Mouse (Mus musculus) cerebellum, adult 11 months (tissue): ENCODE results near the gene Atf3.

Experiments
- DNase-seq: peaks from one replicate; pipeline ENCODE4 v3.0.0; 2022

Atf3 gene

DNA sequence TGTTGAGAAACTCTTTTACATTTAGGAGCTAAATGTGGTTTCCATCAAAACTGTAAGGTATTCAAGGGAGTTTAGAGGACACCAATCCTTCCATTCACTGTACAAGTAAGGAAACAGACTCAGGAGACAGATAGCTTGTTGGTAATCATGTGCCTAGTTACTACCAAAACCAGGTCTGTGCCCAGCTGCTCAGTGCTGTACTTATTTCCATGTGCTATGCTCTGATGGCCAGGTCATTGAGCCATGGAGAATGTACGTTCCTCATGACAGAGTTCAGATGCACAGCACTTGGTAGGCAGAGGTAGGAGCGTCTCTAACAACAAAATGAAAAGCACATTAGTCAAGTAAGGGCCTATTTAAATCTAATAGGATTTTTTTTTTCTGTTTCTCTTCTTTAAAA, 8.7 kb upstream of the Atf3 start:
- DNase-seq, result no peak

DNA sequence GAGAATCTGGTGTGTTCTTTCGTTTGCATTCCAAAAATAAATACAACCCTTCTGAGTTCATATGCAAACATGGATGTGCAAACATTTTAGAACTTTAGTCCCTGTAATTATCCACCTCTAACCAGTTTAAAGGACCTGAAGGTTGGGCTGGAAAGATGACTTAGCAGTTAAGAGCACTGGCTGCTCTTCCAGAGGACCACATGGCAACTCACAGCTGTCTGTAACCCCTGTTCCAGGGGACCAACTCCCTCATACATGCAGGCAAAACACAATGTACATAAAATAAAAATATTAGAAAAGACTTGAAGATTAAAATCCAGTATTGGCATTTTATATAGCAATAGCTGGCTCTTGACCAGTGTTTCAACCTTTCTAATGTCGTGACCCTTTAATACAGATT, 7.9 kb upstream of the Atf3 start:
- DNase-seq, result no peak

DNA sequence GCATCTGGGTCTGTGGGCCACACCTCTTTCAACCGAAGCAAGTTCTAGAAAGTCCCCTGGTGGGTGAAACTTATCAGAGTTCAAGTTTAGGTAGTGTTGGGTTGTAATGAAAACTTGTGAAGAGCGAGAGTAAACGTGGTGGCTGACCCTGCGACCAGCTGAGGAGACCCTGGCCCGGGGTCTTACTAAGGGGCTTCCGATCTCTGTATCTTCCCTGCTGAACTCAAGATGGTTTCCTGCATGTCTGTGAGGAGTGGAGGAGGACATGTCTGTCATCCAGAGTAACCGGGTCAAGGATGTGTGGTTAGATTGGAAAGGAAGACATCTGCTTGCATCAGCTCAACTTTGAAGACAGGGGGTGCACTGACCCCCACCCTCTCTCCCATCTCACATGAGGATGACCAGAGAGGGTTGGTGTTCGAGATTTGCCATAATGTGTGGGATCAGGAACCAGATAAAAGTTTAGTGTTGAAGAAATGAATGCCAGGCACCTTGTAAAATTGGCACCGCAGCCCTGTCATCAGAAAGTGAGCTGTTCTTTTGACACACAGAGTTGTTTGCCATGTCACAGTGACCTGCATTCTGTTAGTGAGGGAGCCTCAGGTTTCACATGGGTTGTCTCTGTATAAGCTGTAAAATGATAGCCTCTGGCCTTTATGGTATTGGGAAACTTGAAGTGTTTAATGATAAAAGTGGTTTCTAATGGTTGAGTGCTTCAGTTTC, 7.3 kb upstream of the Atf3 start:
- peak; percentile 8 for DNase-seq

DNA sequence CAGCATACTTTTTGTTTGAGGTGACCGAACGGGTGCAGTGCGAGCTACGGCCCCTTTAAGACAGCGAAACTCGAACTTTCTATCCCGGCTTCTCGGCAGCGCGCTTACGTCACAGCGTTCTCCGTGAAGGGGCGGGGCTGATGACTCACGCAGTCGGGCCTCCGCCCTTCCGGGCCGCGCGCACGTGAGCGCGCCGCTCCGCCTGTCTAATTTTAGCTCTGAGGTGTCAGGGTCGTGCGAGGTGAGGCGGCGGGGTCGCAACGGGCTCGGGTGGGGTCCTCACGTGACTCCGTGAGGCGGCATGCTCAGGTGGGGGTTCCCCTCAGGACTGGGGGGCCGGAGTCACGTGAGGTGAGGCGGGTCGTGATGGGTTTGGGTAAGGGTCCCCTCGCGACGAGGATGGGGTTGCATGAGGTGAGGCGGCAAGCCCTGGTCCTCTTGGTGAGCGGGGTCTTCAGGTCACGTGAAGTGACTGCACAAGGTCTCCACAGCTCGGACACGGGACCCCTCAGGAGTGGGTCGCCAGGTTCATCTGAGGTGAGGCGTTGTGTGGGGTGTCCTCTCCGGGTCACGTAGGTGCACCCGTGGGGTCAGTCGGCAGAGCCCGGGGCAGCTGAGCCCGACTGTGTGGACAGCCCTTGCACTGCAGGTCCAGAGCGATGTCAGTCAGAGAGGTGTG, 6.6 kb upstream of the Atf3 start:
- peak; percentile 93 for DNase-seq

DNA sequence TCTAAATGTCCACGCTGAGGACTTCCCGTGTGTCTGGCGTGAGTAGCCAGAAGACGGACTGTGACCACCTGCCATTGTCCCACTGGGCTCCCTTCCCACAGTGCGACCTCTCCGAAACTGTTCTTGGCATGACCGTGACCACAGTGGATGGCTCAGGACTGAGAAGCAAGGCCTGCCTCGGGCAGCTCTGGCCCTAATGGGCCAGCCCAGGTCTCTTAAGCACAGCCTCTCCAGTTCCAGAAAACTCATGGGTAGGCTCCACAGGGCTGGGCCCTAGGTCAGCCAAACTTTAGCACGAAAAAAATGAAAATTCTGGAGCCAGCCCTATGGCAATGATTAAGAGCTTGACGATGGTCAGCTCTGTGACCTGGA, 6.1 kb upstream of the Atf3 start:
- no peak for DNase-seq

DNA sequence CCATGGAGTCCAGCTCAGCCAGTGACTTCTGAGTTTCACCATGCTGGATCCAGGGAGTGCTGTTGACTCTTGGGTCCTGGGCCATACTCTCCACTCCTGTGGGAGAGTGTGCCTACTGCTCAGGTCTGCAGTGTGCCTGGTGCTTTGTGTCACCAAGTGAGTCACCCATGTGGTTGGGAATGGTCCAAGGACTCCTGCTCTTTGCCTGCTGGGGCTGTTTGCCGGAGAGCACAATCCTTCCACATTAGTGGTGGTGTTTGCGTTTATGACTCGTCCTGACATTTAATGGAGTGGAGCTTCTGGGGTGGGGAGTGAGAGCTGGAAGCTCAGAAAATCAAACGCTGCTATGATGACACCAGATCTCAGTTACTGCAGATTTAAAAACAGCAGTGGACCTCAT, 4.2 kb upstream of the Atf3 start:
- DNase-seq, result no peak

DNA sequence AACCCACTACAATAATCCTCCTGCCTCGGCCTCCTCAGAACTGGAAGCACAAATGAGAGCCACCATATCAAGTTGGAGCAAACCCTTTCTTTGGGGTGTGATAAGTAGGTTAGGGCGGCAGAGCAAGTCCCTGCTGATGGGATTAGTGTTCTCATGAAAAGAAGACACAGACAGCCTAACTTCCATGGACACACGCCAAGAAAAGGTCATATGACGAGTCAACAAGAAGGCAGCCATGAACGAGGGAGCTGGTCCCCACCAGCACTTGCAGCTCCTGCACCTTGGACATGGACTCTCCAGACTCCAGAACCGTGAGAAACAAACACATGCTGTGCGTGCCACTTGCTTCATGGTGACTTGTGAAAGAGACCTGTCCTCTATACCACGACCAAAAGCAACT, 2.7 kb upstream of the Atf3 start:
- DNase-seq, result no peak

DNA sequence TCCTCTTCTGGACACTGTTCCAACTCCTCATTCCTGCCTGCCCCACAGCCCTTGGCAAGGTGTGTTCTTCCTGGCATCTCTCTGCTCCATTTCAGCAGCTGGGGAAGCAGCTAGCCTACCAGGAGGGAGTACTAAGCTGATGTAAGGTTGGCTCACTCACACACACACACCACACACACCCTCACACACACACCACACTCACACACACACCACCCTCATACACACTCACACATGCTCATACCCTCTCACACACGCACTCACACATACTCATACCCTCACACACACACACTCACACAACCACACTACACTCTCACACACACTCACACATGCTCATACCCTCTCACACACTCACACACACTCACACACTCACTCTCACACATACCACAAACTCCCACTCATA, 1.9 kb upstream of the Atf3 start:
- no peak for DNase-seq

DNA sequence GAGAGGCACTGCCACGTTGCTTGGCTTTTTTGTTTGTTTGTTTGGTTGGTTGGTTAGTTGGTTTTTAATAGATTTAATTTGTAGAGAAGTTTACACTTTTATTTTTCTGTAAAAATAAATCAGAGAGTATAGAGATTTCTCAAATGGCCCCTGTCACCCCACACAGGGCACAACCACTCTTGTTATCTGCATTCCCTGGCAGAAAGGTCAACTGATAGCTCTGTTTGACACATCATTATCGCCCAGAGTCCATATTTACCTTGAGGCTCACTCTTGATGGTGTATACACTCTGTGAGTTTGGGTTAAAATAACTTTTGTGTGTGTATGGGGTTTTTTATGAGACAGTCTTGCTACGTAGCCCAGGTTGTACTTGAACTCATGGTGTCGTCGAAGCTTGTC, 744 bp upstream of the Atf3 start:
- no peak for DNase-seq

DNA sequence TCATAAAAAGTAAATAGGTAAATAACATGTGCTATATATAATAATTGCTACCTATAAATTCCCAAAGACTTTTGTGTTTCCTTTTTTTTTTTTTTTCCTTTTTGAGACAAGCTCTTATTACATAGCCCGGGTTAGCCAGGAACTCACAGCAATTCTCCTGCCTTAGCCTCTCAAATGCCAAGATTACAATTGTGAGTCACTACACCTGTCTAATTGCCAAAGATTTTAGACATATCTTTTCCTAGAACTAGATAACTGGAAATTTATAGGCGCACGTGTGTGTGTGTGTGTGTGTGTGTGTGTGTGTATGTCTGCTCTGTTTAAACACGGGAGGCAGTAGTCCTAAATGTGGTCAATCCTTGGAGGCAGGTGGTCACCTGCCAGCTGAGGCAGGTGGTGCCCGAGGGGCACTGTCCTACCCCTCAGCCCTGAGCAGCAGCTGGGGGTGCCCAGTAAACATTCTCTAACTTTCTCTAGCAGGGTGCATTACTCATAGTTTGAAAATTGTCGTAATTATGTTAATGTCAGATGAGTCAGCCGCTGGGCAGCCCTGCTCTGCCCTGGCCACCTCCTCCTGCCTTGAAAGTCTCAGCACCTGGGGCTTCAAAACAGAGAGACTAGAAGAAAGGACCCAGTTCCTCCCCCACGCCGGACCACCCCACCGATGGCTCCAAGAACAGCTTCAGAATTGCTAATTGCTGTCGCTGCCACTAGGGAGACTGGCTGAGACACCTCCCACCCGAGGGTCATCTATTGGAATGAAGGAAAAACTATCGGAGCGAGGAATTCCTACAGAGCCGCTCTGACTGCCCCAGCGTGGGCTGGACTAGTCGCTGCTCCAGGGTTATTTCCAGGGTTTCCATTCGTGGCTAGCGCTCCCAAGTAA, 1.8 kb downstream of the Atf3 start:
- no peak for DNase-seq

DNA sequence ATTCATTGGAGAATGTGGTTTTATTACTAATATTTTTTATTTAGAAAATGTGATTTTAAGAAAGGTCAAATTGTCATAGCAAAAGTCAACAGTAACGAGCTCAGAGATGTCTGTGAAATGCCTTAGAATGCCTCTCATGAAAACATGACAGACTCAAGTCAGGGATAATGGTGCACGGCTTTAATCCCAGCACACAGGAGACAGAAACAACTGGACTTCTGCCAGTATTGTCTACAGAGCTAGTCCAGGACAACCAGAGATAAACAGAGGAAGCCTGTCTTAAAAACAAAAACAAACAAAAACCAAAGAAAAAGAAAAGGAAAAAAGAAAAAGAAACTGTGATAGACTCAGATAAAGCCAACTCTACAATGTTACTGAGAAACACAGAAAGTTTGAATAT, 6.7 kb downstream of the Atf3 start:
- no peak for DNase-seq

DNA sequence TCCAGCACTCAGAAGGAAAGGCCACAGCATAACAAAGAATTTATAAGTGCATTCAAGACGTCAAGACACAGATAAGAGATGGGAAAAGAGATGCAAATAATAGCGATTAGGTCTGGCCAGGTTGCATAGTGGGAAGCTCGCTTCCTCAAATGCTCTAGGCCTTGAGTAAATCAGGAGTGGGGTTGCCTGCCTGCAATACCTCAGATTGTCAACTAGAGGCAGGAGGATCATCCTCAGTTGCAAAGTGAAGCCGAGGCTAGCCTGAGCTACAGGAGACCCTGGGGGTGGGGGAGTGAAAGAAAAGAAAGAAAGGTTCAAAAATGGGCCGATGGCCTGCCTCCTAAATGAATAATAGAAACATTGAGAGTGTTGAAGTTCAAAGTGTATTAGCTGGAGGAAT, 12.0 kb downstream of the Atf3 start:
- DNase-seq, result no peak

DNA sequence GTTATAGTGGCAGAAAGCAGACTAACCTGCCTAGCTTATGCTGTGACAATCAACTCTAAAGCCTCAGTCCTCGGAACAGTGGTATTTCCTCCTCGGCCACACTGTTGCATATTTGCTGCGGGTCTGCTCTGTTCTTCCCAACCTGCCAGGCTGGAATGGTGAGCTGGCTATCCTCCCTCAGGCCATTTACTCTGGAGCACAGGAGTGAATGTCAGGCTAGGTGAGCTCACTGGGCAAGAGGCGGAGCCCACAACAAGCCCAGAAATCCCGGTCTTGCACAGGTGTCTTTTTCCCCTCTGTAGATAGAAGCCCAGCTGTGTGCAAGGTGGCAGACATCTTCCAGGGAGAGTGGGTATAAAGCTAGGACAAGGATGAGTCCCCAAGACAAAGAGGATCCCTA, 13.0 kb downstream of the Atf3 start:
- no peak for DNase-seq

DNA sequence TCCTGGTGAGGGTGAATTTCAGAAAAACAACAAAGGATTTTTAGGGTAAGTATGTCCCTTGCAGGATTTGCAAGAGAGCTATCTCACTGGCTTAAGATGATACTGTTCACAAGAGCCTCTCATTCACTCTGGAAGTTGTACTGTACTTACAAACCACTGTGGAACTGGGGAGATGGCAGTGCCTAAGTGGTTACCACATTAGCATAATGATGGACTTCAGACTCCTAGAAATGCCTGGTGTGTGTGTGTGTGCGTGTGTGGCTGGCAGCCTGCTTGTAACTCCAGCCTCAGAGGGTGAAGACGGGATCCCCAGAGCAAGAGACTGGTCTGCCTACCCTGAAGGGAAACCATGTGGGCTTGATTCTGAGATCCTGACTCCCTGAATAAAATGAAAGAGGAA, 14.3 kb downstream of the Atf3 start:
- no peak for DNase-seq

DNA sequence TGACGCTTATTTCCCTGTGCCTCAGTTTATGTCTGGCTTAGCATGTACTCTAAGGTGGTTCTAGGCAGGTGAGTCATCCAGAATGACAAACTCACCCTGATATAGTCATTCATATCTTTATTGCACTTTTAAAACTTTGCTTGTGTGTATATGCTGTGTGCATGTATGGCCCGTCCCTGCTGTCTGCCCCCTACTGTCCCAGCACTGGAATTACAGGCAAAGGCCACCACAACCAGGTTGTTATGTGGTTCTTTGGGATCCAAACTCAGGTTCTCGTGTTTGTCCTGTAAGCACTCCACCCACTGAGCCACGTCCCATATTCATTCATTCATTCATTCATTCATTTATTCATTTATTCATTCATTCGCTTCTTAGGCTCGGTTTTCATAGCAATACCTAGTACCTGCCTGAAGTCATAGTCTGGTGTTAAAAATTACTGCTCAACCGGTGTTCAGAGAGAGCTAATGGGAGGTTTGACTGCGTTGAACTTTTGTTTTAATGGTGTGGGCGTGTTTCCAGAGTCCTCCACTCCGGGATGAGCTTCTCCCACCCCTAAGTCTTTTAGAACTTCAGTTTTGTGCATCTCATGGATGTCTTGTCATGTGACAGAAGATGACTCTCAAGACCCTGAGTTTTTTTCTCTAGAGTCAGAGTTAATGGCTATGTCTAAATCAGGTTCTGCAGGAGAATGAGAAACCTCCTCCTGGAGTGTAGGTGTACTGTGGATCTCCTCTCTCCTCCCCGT, 15.5 kb downstream of the Atf3 start:
- no peak for DNase-seq

DNA sequence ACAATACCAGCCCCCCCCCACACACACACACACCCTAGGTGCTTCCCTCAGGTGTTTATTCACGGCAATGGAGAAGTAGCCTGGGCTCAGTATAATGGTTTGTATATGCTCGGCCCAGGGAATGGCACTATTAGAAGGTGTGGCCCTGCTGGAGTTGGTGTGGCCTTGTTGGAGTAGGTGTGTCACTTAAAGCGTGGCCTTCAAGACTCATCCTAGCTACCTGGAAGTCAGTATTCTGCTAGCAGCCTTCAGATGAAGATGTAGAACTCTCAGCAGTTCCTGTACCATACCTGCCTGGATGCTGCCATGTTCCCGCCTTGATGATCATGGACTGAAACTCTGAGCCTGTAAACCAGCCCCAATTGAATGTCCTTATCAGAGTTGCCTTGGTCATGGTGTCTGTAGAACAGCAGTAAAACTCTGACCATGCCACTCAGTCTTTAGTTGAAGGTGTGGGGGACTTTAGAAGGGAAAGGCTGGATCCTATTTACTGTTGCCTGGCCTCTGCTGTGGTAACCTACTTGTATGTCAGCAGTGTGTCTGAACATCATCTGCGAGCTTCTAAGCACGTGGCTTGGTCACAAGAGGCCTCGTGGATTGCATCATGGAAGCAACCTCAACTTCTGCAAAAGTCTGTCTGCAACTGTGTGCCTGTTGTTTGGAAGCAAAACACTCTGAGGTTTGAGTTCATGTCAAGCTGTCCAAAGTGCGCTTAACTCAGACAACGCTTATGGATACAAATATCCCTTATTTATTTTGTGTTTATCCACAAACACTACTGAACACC, 16.8 kb downstream of the Atf3 start:
- no peak for DNase-seq

DNA sequence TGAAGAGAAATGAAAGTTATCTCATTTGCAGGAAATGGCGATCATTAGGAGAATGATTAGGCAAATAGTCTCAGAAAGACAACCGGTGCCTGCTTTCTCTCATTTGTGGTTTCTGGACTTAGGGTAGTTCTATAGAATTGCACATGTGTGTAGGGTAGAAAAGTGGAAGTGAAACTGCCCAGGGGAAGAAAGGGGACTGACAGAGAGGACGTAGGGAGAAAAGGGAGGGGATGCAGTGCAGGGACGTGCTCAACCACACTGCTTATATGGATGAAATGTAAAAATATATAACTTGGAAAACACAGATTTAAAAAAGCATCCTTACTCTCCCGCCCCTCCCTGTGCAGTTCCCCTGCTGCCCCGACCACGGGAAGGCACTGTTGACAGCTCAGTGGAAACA, 19.9 kb downstream of the Atf3 start:
- DNase-seq, result no peak

DNA sequence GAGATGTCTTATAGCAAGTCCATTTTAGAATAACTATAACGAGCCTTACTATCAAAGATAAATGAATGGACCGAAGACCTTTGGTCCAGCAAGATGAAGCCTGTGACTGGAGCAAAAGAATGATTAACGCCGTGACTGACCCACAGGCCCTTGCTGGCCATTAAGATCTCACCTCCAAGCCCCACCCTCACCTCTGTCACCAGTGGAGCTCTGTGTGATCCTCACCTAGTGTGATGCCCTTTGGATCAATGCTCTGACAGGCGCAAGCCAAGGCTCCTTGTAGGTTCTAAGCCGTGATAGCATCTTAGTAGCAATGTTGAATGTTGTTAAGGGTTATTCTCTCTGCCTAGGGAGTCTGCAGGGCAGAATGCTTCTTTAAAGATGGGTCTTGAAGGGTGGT, 21.8 kb downstream of the Atf3 start:
- no peak for DNase-seq

DNA sequence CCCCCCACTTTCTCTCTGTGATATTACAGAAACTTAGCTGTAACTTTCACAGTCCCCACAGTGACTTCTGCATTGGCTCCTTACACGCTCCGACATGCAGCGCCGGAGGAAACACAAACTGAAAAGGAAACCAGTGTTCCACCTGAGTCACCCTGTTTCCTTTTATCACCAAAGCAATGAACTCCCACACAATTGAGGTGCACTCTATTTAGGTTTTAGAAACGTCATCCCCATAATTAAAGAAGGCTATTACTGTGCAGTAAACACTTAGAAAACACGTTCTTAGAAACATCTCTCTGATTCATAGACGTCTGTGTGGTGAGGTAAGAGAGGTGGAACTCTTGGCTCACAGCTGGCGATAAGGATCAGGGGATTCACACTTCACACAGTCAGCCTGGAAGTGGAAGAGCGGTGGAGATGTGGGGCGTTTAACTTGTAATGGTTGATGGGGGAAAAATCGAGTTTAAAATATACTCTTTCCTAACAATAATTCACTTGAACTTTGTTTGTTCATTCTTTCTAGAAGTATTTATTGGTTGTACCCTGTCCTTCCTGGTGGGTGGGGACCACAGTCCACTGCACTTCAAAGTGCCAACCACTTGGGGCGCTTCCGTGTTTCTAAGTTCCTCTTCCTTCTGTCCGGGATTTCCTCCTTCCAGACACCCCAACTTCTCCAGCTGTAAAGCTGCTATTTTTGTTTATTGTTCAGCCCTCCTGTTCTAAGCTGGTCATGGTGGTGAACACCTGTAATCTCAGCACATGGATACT, 24.0 kb downstream of the Atf3 start:
- DNase-seq, result no peak

DNA sequence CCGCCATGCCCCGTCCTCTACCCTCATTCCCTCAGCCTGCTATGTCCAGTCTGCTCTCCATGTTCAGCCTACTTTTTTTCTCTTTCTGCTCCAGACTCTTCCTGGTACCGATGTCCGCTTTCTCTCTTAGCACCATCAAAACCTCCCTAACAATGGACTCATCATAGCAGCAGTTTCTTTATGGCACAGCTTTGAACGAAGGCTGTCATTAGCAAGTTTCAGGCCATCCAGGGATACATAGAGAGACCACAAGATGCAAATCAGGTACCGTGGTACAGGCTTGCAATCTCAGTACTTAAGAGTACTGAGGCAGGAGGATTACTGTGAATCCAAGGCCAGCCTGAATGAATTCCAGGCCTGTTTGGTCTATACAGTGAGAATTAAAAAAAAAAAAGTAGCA, 25.1 kb downstream of the Atf3 start:
- DNase-seq, result no peak

DNA sequence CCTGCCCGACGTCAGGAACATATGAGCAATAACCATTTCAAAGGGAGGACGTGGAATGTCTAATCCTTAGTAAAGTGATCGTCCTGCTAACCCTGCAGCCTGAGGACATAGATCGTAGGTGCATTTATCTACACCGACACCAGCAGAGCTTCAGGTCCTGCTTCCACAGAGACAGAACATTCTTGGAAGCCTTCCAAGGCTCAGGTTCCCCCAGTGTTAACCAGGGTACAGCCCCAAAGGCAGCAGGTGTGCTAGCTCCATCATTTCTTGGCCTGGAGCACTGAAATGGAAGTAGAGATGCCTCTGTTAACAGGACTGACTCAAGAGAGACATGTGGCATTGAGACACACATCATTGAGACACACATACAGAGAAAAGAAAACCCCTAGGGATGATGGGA, 25.6 kb downstream of the Atf3 start:
- no peak for DNase-seq
